Mouse (Mus musculus) forebrain, embryonic 13.5 days (tissue): Measurements from ENCODE around the gene Gm49392. TPM values are rescaled to one million over a fixed set of nuclear protein-coding genes. Genes with fewer than 3 reads are reported as not detected.

Experiments used
- ATAC-seq: fragments of 200-750 bp; cut with Nextera tagmentation; 2 replicates; pipeline ENCODE4 v1.8.0; 2017
- H3K27ac ChIP-seq: fragments of 300-500 bp; sonication (generic); 2 replicates; pipeline ENCODE4 v1.5.1; 2015; ENCODE audit warnings: inconsistent platforms, mild to moderate bottlenecking, moderate library complexity
- H3K27me3 ChIP-seq: fragments of 300-500 bp; sonication (generic); 2 replicates; pipeline ENCODE4 v1.6.1; 2015; ENCODE audit warnings: mild to moderate bottlenecking, inconsistent platforms
- H3K36me3 ChIP-seq: fragments of 300-500 bp; sonication (generic); 2 replicates; pipeline ENCODE4 v1.6.1; 2015; ENCODE audit warnings: mild to moderate bottlenecking, inconsistent platforms; ENCODE audit not compliant: poor library complexity, severe bottlenecking
- H3K4me1 ChIP-seq: fragments of 300-500 bp; sonication (generic); 2 replicates; pipeline ENCODE4 v1.6.1; 2015; ENCODE audit warnings: inconsistent platforms
- H3K4me2 ChIP-seq: fragments of 300-500 bp; sonication (generic); 2 replicates; pipeline ENCODE4 v1.6.1; 2015; ENCODE audit warnings: inconsistent platforms, mild to moderate bottlenecking, moderate library complexity
- H3K4me3 ChIP-seq: fragments of 300-500 bp; sonication (generic); 2 replicates; pipeline ENCODE4 v1.5.1; 2015; ENCODE audit warnings: mild to moderate bottlenecking, inconsistent platforms
- H3K9ac ChIP-seq: fragments of 300-500 bp; sonication (generic); 2 replicates; pipeline ENCODE4 v1.6.1; 2015; ENCODE audit warnings: mild to moderate bottlenecking, inconsistent platforms
- H3K9me3 ChIP-seq: fragments of 300-500 bp; sonication (generic); replicated peaks from 2 replicates; pipeline ENCODE4 v1.6.1; 2016; ENCODE audit warnings: inconsistent platforms
- WGBS: fragments of 180-500 bp; shearing (Covaris S2); methylation state at CpG from one replicate; pipeline ENCODE4 v1.1.7; 2015; 5-methylcytosine and 5-hydroxymethylcytosine counted together
- polyA plus RNA-seq: library from polyadenylated mRNA; unstranded; fragments of >200 nt; fragmentation: Nextera tagmentation; extraction: Ambion mirVana; gene quantifications from 2 replicates; pipeline ENCODE4 v1.2.1, GENCODE M21; 2015

Gm49392 gene
- polyA plus RNA-seq, 1 experiment from 2014 or later = not detected

DNA sequence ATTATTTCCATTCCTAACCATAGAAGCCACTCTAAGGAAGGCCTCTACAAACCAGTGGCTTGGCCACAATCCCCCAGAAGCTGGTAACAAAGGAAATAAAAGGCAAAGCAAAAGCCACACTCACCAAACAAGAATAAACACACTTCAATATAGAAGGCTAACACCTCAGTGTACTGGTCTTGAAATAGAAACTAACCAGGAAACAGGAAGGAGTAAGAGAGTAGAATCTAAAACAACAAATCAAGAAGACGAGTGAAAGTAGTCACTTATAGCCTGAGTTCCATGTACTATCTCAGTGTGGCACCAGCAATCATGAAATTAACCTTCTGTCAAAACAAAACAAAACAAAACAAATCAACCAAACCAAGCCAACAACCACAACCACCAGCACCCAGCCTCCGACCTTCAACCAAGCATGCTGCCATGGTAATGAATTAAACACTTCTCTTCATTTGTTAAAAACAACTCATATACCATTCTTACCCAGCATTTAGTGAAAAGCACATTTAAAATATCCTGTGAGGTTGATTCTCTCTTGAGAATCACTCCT lies 57.3 kb downstream of the Gm49392 start:
- Histone ChIP-seq H3K4me3 (no peak overlapping the region), H3K27ac (no peak overlapping the region), H3K4me1 (no peaks in the 10 kb centered on the region), H3K27me3 (no peaks in the 10 kb centered on the region), H3K36me3 (no peaks in the 10 kb centered on the region), H3K9ac (no peak overlapping the region), H3K4me2 (no peak overlapping the region), H3K9me3 (no peaks in the 10 kb centered on the region)
- ATAC-seq = no peak
- WGBS = 76% methylated on average over 2 of the region's 2 CpGs

DNA sequence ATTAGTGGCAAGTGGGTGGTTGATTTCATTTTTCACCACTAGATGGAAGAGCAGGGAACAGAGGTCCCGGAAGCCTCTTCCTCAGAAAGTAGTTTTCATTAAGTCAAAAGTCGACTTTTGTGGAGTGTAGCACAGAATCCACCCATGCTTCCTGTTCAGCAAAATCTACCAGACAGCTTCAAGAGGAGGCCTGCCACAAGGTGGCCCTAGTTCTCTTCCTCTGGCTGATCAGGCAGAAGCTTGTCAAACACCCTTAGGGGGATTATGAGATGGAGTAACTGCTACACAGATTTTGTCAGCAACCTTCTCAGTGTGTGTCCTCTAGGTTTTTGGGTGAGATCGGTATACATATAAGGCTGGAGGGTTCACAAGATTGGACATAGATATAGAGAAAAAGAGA lies 70.6 kb downstream of the Gm49392 start:
- no peaks in the 10 kb centered on the region for H3K9me3 ChIP-seq
- no peaks in the 10 kb centered on the region for H3K4me1 ChIP-seq
- H3K27me3 ChIP-seq = no peaks in the 10 kb centered on the region
- H3K4me3 ChIP-seq = no peak overlapping the region
- 74% methylated on average over 3 of the region's 3 CpGs for WGBS
- ATAC-seq = no peak
- H3K4me2 ChIP-seq = no peak overlapping the region
- H3K27ac ChIP-seq = no peak overlapping the region
- no peaks in the 10 kb centered on the region for H3K36me3 ChIP-seq
- H3K9ac ChIP-seq = no peak overlapping the region

DNA sequence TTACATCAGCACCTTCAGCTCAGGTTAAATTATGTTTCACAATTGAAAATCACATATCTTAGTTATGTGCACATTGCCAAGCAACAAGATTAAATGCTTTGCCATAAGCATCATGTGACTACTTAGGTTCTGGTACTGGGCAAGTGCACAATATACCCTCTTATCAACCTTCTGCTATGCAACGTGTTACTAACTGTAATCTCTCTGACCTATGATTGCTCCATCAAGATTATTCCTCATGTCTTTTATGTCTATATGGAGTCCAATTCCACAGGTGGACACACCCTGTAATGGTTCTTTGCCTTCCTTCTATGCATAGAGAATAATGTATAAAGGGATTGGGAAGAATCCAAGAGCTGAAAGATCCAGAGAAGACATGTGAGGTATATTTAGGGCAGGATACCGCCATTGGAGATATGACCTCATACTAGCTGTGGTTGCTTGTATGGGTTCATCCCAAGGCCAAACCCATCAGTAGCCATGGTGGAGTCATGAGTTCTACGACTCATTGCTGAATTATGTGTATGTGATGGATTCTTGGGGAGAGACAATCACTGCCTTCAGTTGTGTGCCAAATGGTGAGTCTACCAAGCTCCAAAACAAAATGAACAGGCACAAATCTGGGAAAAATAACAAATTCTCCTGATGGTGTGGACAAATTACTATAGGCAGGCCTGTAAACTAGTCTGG lies 76.1 kb downstream of the Gm49392 start:
- H3K9ac ChIP-seq = no peak overlapping the region
- whole genome bisulfite sequencing = 72% methylated on average over 3 of the region's 3 CpGs
- no peaks in the 10 kb centered on the region for H3K27me3 ChIP-seq
- no peaks in the 10 kb centered on the region for H3K36me3 ChIP-seq
- no peak overlapping the region for H3K4me2 ChIP-seq
- H3K4me3 ChIP-seq = no peak overlapping the region
- no peak overlapping the region for H3K27ac ChIP-seq
- no peak for ATAC-seq
- H3K4me1 ChIP-seq = no peaks in the 10 kb centered on the region
- no peaks in the 10 kb centered on the region for H3K9me3 ChIP-seq

DNA sequence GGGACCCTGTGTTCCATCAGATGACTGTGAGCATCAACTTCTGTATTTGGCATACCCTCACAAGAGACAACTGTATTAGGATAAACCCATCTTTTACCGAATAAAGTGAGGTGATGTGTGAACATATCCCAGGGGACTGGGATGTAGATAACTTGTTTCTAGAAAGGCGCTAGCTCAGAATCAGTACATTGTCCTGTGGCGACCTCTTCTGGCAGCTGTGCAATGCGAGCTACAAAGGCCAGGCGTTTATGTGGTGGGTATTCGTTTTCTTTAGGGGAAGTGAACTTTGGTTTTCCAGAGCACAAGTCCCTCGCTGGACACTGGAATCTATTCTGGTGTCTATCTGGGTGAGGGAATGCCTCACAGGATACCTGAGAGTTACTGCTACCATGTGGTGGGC lies 77.2 kb downstream of the Gm49392 start:
- no peaks in the 10 kb centered on the region for H3K27me3 ChIP-seq
- no peaks in the 10 kb centered on the region for H3K4me1 ChIP-seq
- no peak for ATAC-seq
- no peaks in the 10 kb centered on the region for H3K9me3 ChIP-seq
- no peak overlapping the region for H3K27ac ChIP-seq
- H3K4me3 ChIP-seq = no peak overlapping the region
- no peaks in the 10 kb centered on the region for H3K36me3 ChIP-seq
- 12% methylated on average over 7 of the region's 7 CpGs for WGBS
- no peak overlapping the region for H3K9ac ChIP-seq
- H3K4me2 ChIP-seq = no peak overlapping the region

DNA sequence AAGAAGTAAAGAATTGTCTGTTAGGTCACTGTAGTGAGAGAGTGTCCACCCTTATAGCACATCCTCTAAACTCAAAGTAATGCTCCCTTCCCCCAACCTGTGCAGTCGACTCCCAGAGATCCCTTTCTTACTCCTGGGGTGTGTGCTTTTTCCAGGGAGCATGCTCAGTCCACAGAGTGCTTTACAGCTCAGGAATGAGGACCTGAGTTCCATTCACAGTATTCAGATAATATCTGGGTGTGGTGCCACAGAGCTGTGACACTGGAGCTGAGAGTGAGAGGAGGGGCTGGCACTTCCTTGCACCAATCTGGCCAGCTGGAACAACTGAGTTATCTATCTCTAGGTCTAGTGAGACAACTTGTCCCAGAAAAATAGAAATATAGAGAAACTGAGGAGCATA lies 83.0 kb downstream of the Gm49392 start:
- 69% methylated on average over 1 of the region's 1 CpGs for WGBS
- H3K9ac ChIP-seq = no peak overlapping the region
- H3K4me2 ChIP-seq = no peak overlapping the region
- no peaks in the 10 kb centered on the region for H3K27me3 ChIP-seq
- no peak for ATAC-seq
- no peak overlapping the region for H3K27ac ChIP-seq
- H3K4me3 ChIP-seq = no peak overlapping the region
- no peaks in the 10 kb centered on the region for H3K36me3 ChIP-seq
- H3K4me1 ChIP-seq = no peaks in the 10 kb centered on the region
- no peaks in the 10 kb centered on the region for H3K9me3 ChIP-seq

DNA sequence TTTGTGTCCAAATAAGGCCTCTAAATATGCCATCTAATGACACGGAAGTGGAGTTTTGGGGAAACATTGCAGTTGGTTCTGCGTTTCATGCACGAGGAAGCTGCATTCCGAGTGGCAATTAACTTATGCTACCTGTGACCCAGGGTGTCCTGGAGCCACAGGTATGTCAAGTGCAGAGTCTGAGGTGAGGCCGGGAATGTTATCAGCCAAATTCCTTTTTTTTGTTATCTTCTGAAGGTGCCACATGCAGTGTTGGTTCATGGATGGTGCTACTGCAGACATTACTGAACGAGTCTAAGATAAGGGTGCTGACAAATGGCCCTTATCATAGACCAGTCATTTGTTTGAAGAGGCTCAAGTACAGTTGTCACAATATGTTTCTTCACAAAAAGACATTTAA lies 83.9 kb downstream of the Gm49392 start:
- WGBS = 90% methylated on average over 6 of the region's 6 CpGs
- no peaks in the 10 kb centered on the region for H3K36me3 ChIP-seq
- H3K4me1 ChIP-seq = no peaks in the 10 kb centered on the region
- no peak overlapping the region for H3K27ac ChIP-seq
- H3K9ac ChIP-seq = no peak overlapping the region
- no peak overlapping the region for H3K4me2 ChIP-seq
- H3K27me3 ChIP-seq = no peaks in the 10 kb centered on the region
- ATAC-seq = no peak
- no peak overlapping the region for H3K4me3 ChIP-seq
- H3K9me3 ChIP-seq = no peaks in the 10 kb centered on the region

DNA sequence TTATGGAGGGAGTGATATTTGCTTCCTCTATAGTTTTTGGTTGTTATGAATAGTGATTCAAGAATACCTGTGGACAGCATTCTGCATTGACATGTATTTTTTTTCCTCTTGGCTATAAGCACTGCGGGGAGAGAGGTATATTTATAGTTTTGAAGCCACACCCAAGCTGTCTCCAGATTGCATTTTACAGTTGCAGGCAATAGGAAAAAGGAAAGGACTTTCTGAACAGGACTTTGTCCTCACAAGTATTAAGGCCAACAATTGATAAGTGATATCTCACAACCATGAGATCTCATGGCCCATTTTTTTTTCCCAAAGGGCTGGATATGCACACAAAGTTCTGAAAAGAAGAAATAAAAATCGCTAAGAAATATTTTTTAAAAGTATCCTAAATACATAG lies 87.0 kb downstream of the Gm49392 start:
- H3K9ac ChIP-seq = no peak overlapping the region
- no peaks in the 10 kb centered on the region for H3K36me3 ChIP-seq
- no peaks in the 10 kb centered on the region for H3K27me3 ChIP-seq
- WGBS = 87% methylated on average over 2 of the region's 2 CpGs
- no peaks in the 10 kb centered on the region for H3K9me3 ChIP-seq
- ATAC-seq = no peak
- H3K4me2 ChIP-seq = no peak overlapping the region
- no peak overlapping the region for H3K4me3 ChIP-seq
- H3K4me1 ChIP-seq = no peaks in the 10 kb centered on the region
- H3K27ac ChIP-seq = no peak overlapping the region

DNA sequence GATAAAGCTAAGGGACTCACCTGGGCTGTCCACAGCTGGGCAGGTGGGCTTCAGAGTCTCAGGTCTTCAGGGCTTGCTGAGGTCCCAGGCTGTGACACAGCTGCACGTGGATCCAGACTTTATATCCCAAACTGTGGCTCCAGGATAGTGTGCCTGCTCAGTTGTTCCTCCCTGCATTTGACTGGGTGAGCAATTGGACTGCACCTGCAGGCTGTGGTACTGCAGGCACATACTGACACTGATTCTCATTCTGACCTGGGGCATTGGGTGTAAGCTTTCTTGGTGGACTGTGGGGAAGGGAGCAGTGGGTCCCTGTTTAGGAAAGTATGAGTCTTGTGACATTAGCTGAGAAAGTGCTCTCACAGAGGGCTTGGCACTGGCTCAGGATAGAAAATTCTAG lies 93.9 kb downstream of the Gm49392 start, which contains the start of gene Ctsll3:
Gene Ctsll3 (minus strand): TSS at position 101 of the 400 bp plus-strand sequence.
- WGBS = 71% methylated on average over 1 of the region's 1 CpGs
- no peak for ATAC-seq
- no peaks in the 10 kb centered on the region for H3K4me1 ChIP-seq
- no peak within 1 kb of the TSS for H3K4me3 ChIP-seq
- no peaks in the 10 kb centered on the region for H3K9me3 ChIP-seq
- H3K27me3 ChIP-seq = no peaks in the 10 kb centered on the region
- no peak within 1 kb of the TSS for H3K9ac ChIP-seq
- H3K4me2 ChIP-seq = no peak within 1 kb of the TSS
- H3K27ac ChIP-seq = no peak within 1 kb of the TSS
- no peaks in the 10 kb centered on the region for H3K36me3 ChIP-seq

Other genes starting within 250 kb of the Gm49392 start
- gene BC051665, start 110.5 kb downstream of the Gm49392 start, polyA plus RNA-seq = not detected in 2 replicates
- not detected in 2 replicates for gene Ctsll3, start 94.0 kb downstream of the Gm49392 start, polyA plus RNA-seq
- not detected in 2 replicates for gene 4930486L24Rik, start 32.4 kb downstream of the Gm49392 start, polyA plus RNA-seq
- gene Ctla2b, start 553 bp upstream of the Gm49392 start, polyA plus RNA-seq = 1.0 and 2.0 TPM in 2 replicates
- gene Tpbpb, start 8.0 kb upstream of the Gm49392 start, polyA plus RNA-seq = not detected in 2 replicates
- not detected in 2 replicates for gene Gm49393, start 38.7 kb upstream of the Gm49392 start, polyA plus RNA-seq
- not detected in 2 replicates for gene Gm49391, start 39.7 kb upstream of the Gm49392 start, polyA plus RNA-seq
- gene Ctla2a, start 39.7 kb upstream of the Gm49392 start, polyA plus RNA-seq = 12.4 and 12.5 TPM in 2 replicates
- not detected in 2 replicates for gene Tpbpa, start 45.1 kb upstream of the Gm49392 start, polyA plus RNA-seq
- gene Ctsj, start 109.1 kb upstream of the Gm49392 start, polyA plus RNA-seq = not detected in 2 replicates
- not detected in 2 replicates for gene Ctsq, start 143.7 kb upstream of the Gm49392 start, polyA plus RNA-seq